Mouse (Mus musculus) liver, adult 2 months (tissue): ENCODE measurements around the gene Tek.

Experiments used
- CTCF ChIP-seq: fragments of 200-500 bp; IDR thresholded peaks from 2 replicates; pipeline ENCODE4 v1.5.1; 2011; ENCODE audit warnings: low read depth, low read length, control low read depth
- POLR2A ChIP-seq: fragments of 200-500 bp; IDR thresholded peaks from 2 replicates; pipeline ENCODE4 v1.6.1; 2011; ENCODE audit warnings: low read length, control low read depth; ENCODE audit not compliant: insufficient read depth; ENCODE audit errors: extremely low read depth

DNA sequence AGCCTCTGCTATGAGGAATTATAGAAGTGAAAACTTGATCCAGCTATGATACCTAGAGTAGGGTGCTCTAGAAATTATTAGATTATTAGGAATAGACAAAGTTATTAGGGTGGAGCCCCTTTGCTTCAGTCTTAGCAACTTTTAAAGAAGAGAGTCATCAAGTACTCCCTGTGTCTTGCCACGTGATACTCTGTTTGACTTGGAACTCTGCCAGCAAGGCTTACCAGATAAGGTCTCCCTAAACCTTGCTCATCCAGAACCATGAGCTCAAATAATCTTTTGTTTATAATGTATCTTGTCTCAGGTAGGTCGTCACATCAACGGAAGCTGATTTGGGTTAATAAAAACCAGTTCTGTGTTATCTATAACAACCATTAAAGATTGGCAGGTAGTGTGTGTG is 42.7 kb upstream of the Tek start:
- TF ChIP-seq POLR2A, result no peak
- no peak for TF ChIP-seq CTCF
